Mouse (Mus musculus): ENCODE results near the gene Gm20388.

Gm20388 gene

GRCm38 (mm10) chr8:124373753-124374152 lies 4463.1 kb downstream of the Gm20388 start:
- no peak for DNase-seq (ENCODE audit: low read depth, low spot score)

DNA sequence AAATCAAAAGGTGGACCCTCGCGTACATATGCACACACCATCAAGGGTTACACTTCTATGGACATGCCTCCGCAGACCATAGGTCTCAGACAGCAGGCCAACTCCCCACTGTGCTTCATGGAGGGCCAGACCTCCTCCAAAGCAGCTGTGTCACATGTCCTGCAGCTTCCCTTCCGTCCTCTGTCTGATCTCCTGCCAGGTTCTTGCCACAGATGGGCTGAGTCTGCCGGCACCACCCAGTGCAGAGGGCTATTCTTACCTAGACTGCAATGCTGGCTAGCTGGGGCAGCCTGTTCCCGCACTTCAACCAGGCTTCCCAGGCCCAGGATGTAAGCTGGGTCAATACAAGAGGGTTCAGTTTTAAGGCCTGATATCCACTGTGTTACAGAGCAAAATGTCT lies 4464.5 kb downstream of the Gm20388 start:
- DNase-seq (ENCODE audit: low read depth, low spot score), result no peak

- DNase-seq (ENCODE audit: low read depth, low spot score), result no peak
Observed at GRCm38 (mm10) chr8:124375727-124376126, 4465.1 kb downstream of the Gm20388 start.

- DNase-seq (ENCODE audit: low read depth, low spot score), result no peak
Observed at GRCm38 (mm10) chr8:124376406-124376805, 4465.8 kb downstream of the Gm20388 start.

GRCm38 (mm10) chr8:124379289-124379688 lies 4468.6 kb downstream of the Gm20388 start:
- no peak for DNase-seq (ENCODE audit: low read depth, low spot score)

- no peak for DNase-seq (ENCODE audit: low read depth, low spot score)
Observed at GRCm38 (mm10) chr8:124382235-124382634, 4471.6 kb downstream of the Gm20388 start.

- no peak for DNase-seq (ENCODE audit: low read depth, low spot score)
Observed at GRCm38 (mm10) chr8:124384336-124384735, 4473.7 kb downstream of the Gm20388 start.

DNA sequence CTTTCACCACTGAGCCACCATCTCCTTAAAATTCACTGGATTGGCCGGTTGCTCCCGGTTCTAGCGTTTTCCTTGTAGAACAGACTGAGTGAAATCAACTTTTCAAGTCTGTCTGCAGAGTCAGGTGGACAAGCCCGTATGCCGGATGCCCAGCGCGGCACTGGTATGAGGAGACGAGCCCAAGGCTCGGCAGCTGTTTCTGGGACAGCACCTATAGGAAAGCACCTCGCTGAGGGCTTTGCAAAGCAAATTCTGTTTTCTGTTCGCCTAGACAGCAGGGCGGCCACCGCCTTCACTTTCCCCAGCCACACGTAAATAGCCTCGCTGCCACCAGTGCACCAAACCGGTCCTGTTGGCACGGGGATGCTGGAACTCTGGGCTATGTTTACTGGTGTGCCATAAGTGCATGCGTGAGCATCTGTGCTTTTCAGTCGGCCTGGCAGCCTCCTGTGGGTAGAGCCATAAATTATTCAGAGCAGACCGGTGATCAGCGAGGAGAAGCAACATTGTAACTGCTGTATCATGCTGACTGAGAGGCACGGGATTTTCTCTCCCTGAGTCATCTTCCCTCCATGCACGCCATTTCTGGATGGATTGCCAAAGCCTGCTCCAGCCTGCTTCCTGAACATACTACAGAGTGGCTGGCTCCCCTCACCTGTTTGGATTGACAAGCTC lies 4475.7 kb downstream of the Gm20388 start:
- DNase-seq (ENCODE audit: low read depth, low spot score), result peak; percentile 54

DNA sequence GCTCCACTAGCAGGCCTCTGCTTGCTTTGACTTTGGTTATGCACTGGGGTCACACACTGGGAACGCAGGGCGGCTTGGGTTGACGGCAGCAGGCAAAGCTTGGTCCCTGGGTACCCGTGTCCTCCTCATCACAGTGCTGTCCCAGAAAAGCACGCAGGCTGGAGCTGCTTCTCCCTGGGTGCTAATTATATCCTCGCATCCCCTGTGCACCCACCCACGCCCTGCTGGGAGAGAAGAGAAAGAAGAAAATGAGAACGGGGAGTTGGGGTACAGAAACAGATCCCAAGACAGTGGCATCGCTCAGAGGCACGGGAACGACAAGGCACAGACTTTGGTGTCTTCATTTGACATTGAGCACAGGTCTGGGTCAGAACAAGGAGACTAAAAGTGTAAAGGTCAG lies 4478.9 kb downstream of the Gm20388 start:
- DNase-seq (ENCODE audit: low read depth, low spot score), result no peak

DNA sequence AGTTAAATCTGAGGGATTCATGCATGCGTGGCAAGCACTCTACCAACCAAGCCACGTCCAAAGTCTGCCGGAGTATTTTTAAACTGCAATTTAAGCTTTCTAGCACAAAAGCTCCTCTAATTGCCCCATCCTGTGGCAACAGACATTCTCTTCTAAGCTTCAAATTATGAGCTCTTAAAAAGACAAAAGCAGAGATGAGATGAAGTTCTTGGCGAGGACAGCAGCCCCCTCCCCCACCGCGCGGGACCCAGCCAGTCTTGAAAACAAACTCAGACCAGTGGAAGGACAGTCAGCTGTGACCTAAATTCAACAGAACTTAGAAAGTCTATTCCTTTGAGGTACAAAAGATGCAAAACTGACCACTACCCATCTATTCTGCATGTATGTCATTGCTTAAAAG lies 4480.6 kb downstream of the Gm20388 start:
- no peak for DNase-seq (ENCODE audit: low read depth, low spot score)

DNA sequence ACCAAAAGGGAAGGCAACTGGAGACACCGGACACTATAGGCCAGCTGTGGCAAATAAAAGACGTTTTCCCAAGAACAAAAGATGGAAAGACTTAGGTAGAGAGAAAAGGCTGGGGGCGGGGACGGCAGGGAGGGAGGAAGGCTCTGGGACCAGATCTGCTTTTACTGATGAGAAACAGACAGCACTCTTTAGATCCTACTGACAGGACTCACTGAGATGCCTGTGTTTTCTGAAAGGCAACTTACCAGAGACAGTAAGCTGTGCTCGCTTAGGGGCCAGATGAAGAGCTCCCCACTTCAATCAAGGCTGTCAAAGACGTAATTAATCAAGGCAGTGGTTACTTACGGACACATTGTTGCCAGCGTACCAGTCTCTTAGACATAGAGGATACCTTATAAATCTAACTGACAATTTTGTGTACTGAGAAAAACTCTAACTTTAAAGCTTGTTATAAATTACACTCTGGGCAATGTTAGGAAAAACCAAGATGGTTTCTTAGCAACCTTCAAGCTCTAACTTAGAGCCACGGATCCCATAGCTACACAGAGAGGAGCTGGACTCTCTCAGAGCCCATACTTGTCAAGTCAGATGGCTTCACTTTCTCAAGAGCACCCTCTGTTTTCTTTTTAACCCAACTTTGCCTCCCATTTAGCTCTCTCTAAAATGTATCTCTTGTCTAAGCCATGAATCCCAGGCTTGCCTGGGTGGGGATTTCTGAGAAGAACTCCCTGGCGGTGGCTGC lies 4481.8 kb downstream of the Gm20388 start:
- DNase-seq (ENCODE audit: low read depth, low spot score), result no peak

DNA sequence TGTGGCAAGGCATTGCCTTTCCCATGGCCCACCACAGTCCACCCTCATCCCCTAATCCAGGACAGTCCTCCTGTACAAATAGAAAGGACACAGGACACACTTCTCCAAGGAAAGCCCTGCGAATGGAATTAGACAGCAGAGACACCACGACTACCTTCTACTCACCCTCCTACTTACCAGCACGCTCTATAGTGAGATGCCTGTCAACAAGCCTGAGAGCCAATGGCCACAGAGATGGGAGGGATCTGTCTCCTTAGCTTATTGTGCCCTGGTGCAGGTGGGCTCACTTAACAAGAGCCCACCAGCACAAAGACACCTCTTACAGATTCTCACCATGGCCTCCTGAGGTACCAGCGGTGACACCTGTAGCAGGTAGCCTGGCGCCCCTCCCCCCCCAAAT lies 4482.4 kb downstream of the Gm20388 start:
- no peak for DNase-seq (ENCODE audit: low read depth, low spot score)

- DNase-seq (ENCODE audit: low read depth, low spot score), result peak; percentile 75
Observed at GRCm38 (mm10) chr8:124393927-124394326, 4483.3 kb downstream of the Gm20388 start.

GRCm38 (mm10) chr8:124394951-124395350 lies 4484.3 kb downstream of the Gm20388 start:
- DNase-seq (ENCODE audit: low read depth, low spot score), result no peak

All from ES-CJ7 (cell line).